Mouse (Mus musculus): ENCODE results near the gene Fcor.

GRCm38 (mm10) chr8:3625445-3625844, 46.7 kb downstream of the Fcor start, which contains the start of gene Pcp2:
- no peak for TF ChIP-seq CTCF (IDR thresholded peaks at IDR 0.05; ENCODE audit: extremely low read depth, insufficient read depth, insufficient read length, insufficient replicate concordance)
- TF ChIP-seq POLR2A (IDR thresholded peaks at IDR 0.05; ENCODE audit: low read depth, low read length): no peak
